Comparison of ENCODE assay signal across 8 mouse cellular contexts in genomic region chr5:113735345-113736112, GRCm38 (mm10). TPM values are rescaled to one million over a fixed set of nuclear protein-coding genes. Genes with fewer than 3 reads are reported as not detected.
A peak's percentile ranks its signal among the peaks of the same experiment; 100 is the strongest.
DNase-seq lines count a peak whose midpoint lies in the region; ATAC-seq lines count a peak whose summit lies in the region.

Gene Ficd, plus strand, starts transcription at chr5:113735803.

- peak; percentile 98 for DNase-seq in CD4-positive, CD25-positive, alpha-beta regulatory T cell, adult 2 months (ENCODE audit: low read depth, low spot score)
- peak; percentile 57 for DNase-seq in fat pad, adult 2 months (ENCODE audit: extremely low read depth, low read depth, low spot score)
- DNase-seq in kidney, postnatal 10 days = peak; percentile 96
- peak; percentile 84 to 90 for DNase-seq in natural killer cell, adult 2 months (ENCODE audit: low spot score in 2 of 2)

- peak within 1 kb of the TSS; percentile 80 for H3K4me2 ChIP-seq in heart, embryonic 13.5 days
- H3K4me2 ChIP-seq in liver, embryonic 12.5 days = peak within 1 kb of the TSS; percentile 93
- peak within 1 kb of the TSS; percentile 79 for H3K4me2 ChIP-seq in stomach, embryonic 15.5 days

- peaks cover 6% of the 10 kb centered on the region; the same call in 1 of the 2 replicates for H3K4me1 ChIP-seq in brown adipose tissue, adult 24 weeks (ENCODE audit: control insufficient read depth, insufficient read depth, insufficient read length, low read length)
- peaks cover 18% of the 10 kb centered on the region for H3K4me1 ChIP-seq in heart, embryonic 13.5 days
- peaks cover 26% of the 10 kb centered on the region for H3K4me1 ChIP-seq in liver, embryonic 12.5 days
- H3K4me1 ChIP-seq in stomach, embryonic 15.5 days = peaks cover 14% of the 10 kb centered on the region

- H3K27ac ChIP-seq in brown adipose tissue, adult 24 weeks (replicated peaks; ENCODE audit: low read depth, low read length) = peak within 1 kb of the TSS; percentile 78
- H3K27ac ChIP-seq in heart, embryonic 13.5 days (replicated peaks) = peak within 1 kb of the TSS; percentile 92
- H3K27ac ChIP-seq in liver, embryonic 12.5 days = peak within 1 kb of the TSS; percentile 93
- H3K27ac ChIP-seq in stomach, embryonic 15.5 days = peak within 1 kb of the TSS; percentile 93

- H3K27me3 ChIP-seq in heart, embryonic 13.5 days (replicated peaks) = no peaks in the 10 kb centered on the region
- no peaks in the 10 kb centered on the region for H3K27me3 ChIP-seq in liver, embryonic 12.5 days (replicated peaks)
- H3K27me3 ChIP-seq in stomach, embryonic 15.5 days (replicated peaks) = no peaks in the 10 kb centered on the region

- no peaks in the 10 kb centered on the region for H3K9me3 ChIP-seq in heart, embryonic 13.5 days
- H3K9me3 ChIP-seq in liver, embryonic 12.5 days (replicated peaks) = no peaks in the 10 kb centered on the region
- H3K9me3 ChIP-seq in stomach, embryonic 15.5 days = no peaks in the 10 kb centered on the region

- ATAC-seq in heart, embryonic 13.5 days (ENCODE audit: extremely low read depth, insufficient number of reproducible peaks, low FRiP score, low TSS enrichment) = peak; percentile 94
- peak; percentile 97 for ATAC-seq in liver, embryonic 12.5 days
- peak; percentile 98 for ATAC-seq in stomach, embryonic 15.5 days (ENCODE audit: insufficient read depth, low FRiP score, low read depth)

- peak within 1 kb of the TSS; percentile 80 for H3K9ac ChIP-seq in heart, embryonic 13.5 days
- H3K9ac ChIP-seq in liver, embryonic 12.5 days = peak within 1 kb of the TSS; percentile 75
- H3K9ac ChIP-seq in stomach, embryonic 15.5 days = peak within 1 kb of the TSS; percentile 47

- H3K4me3 ChIP-seq in brown adipose tissue, adult 24 weeks (ENCODE audit: insufficient read depth, low read depth, low read length) = peak within 1 kb of the TSS; percentile 86
- peak within 1 kb of the TSS; percentile 68 for H3K4me3 ChIP-seq in heart, embryonic 13.5 days
- peak within 1 kb of the TSS; percentile 75 for H3K4me3 ChIP-seq in liver, embryonic 12.5 days
- H3K4me3 ChIP-seq in stomach, embryonic 15.5 days (replicated peaks) = peak within 1 kb of the TSS; percentile 57

- H3K36me3 ChIP-seq in heart, embryonic 13.5 days = peaks cover 30% of the 10 kb centered on the region
- peaks cover 36% of the 10 kb centered on the region for H3K36me3 ChIP-seq in liver, embryonic 12.5 days
- H3K36me3 ChIP-seq in stomach, embryonic 15.5 days = peaks cover 21% of the 10 kb centered on the region

- WGBS in heart, embryonic 13.5 days = under 1% methylated on average over 70 of the region's 71 CpGs
- 3% methylated on average over 71 of the region's 71 CpGs for WGBS in liver, embryonic 12.5 days (ENCODE audit: insufficient replicate concordance)
- WGBS in stomach, embryonic 15.5 days = under 1% methylated on average over 71 of the region's 71 CpGs

RNA-seq across cellular contexts. Expression of gene Ficd, which starts in this region (rescaled TPM):
- 4.2 and 4.4 TPM in 2 replicates for polyA plus RNA-seq in brown adipose tissue, adult 24 weeks (2012; ENCODE audit: insufficient read depth, insufficient read length, missing spikeins)
- 5.0 TPM in 2 replicates for polyA plus RNA-seq in heart, embryonic 13.5 days (2015; fragmentation: Nextera tagmentation; extraction: Ambion mirVana)
- 2.9 and 3.3 TPM in 2 replicates for polyA plus RNA-seq in liver, embryonic 12.5 days (2016; fragmentation: Nextera tagmentation; extraction: Ambion mirVana)
- polyA plus RNA-seq in stomach, embryonic 15.5 days (2015; fragmentation: Nextera tagmentation; extraction: Ambion mirVana) = 7.1 and 7.6 TPM in 2 replicates

Comparison
In these comparisons a context has a peak if more than half of its experiments do, and no peak if none do; other contexts are left out.
1. Peak in every context shown above with its lines: DNase-seq, ATAC-seq, H3K4me3 ChIP-seq and H3K27ac ChIP-seq.